Mouse (Mus musculus) kidney, postnatal 36 days (tissue): ENCODE data around the gene St6gal1.

Experiments
- DNase-seq, 2 experiments: peaks; one replicate each; pipeline ENCODE4 v3.0.0; 2021 to 2022; ENCODE audit warnings: mixed read lengths in 2 of 2

St6gal1 gene

GRCm38 (mm10) chr16:23253620-23254019 is 29.1 kb downstream of the St6gal1 start:
- no peak for DNase-seq

- no peak for DNase-seq
Measured at GRCm38 (mm10) chr16:23254062-23254461, 29.5 kb downstream of the St6gal1 start.

DNA sequence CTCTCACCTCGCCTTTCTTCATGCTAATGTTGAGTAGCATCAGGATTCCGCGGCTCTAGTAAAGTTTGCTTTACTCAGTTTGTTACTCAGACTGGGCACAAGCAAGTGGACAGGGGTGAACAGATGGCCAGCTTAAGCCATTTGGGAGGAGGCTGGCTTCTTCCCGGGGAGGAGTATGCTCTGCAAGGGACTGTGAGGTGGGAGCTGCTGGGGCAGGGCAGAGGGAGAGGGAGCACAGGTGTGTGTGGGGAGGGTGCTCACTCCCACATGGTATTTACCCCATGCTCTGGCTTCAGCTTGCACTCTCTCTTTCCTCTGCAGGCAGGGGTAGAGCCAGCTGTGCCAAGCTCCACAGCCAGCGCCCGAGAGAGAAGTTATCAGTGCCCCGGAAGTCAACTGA is 32.1 kb downstream of the St6gal1 start:
- DNase-seq: no peak

- DNase-seq: no peak
Measured at GRCm38 (mm10) chr16:23258429-23258822, 33.9 kb downstream of the St6gal1 start.

- peak in 1 of 2 experiments; percentile 29 for DNase-seq
Measured at GRCm38 (mm10) chr16:23258823-23259457, 34.4 kb downstream of the St6gal1 start.

GRCm38 (mm10) chr16:23259580-23259979 is 35.0 kb downstream of the St6gal1 start:
- no peak for DNase-seq

DNA sequence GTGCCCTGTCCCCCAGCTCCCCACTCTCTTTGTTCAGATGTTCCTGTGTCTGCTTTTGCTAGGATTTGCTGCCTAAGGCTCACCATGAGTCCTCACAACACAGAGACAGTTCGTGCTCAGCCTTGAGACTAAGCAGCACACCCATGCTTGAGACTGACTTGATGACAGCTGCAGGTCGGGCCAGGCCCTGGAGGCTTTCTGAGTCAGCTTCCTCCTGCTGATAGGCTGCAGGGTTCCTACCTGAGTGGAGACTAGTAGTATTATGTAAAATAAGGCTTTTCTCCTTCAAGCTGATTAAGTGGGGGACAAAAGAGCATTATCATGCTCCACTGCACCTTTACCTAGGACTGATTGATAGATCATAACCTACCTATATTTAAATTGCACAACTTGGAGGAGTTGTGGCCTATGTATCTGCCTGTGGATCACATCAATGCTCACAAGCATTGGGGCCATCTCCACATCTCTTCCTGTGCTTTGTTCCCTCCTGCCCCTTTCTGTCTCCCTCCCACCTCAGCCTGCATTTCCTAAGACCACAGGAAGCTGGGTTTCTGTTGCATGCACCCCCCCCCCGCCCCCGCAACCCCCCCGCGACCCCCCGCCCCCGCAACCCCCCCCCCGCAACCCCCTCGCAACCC is 37.7 kb downstream of the St6gal1 start:
- no peak for DNase-seq

- DNase-seq: no peak
Measured at GRCm38 (mm10) chr16:23262846-23263245, 38.3 kb downstream of the St6gal1 start.

GRCm38 (mm10) chr16:23264999-23265398 is 40.5 kb downstream of the St6gal1 start:
- DNase-seq: no peak

DNA sequence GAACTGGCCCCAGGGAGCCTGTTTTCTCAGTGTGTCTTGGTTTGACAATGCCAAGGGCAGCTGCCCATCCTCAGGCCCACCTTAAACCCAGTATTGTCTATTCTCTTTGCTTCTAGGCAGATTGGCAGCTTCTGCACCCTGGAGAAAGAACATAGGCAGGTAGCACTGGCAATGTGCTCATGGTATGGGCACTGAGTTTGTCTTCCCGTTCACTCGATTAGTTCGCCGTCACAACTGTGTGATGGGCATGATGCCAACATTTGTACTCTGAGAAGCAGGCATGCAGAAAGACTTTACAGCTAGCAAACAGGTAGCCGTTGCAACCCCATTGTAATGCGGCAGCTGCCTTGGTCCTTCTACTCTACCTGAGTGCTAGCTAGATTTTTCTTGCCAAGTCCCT is 40.9 kb downstream of the St6gal1 start:
- DNase-seq: no peak

GRCm38 (mm10) chr16:23266293-23266692 is 41.8 kb downstream of the St6gal1 start:
- DNase-seq: no peak

DNA sequence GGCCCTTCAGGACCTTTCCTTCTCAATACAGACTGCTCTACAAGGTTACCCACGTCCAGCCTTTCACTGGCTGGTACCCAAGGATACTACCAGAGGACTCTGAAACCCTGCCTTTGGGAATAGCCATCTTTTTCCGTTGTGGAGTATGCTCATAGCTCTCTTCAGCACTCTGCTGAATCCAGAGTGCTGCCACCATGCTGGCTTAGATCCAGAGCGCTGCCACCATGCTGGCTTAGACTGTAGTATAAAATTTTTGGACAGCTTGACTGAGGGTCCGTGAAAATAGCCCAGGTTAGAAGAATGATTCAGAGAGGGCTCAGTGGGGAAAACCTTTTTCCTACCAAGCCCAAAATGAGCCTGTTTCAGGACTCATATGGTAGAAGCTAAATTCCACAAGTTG is 42.4 kb downstream of the St6gal1 start:
- no peak for DNase-seq

DNA sequence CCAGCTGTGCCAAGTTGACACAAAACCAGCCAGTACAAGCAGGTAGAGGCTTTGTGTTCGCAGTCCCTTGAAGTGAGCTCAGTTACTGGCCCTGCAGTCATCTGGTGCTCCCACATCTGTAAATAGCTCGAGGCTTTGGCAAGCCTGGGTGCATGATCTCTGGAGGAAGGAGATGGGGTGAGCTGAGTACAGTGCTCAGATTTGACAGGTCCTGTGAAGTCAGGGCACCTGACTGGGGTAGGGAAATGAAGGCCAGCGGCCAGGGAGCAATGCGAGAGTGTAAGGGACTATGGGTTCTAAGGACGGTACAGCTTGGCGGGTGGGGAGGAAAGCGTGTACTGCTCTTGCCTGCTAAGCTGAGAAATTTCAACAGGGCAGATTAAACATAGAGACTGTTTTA is 43.7 kb downstream of the St6gal1 start:
- no peak for DNase-seq

GRCm38 (mm10) chr16:23269056-23269983 is 44.8 kb downstream of the St6gal1 start:
- peak in 1 of 2 experiments; percentile 24 for DNase-seq

- DNase-seq: peak in 1 of 2 experiments; percentile 23
Measured at GRCm38 (mm10) chr16:23269984-23270912, 45.7 kb downstream of the St6gal1 start.

GRCm38 (mm10) chr16:23270913-23271253 is 46.3 kb downstream of the St6gal1 start:
- DNase-seq: no peak

GRCm38 (mm10) chr16:23271746-23272520 is 47.4 kb downstream of the St6gal1 start:
- DNase-seq: peak; percentile 18 to 23

DNA sequence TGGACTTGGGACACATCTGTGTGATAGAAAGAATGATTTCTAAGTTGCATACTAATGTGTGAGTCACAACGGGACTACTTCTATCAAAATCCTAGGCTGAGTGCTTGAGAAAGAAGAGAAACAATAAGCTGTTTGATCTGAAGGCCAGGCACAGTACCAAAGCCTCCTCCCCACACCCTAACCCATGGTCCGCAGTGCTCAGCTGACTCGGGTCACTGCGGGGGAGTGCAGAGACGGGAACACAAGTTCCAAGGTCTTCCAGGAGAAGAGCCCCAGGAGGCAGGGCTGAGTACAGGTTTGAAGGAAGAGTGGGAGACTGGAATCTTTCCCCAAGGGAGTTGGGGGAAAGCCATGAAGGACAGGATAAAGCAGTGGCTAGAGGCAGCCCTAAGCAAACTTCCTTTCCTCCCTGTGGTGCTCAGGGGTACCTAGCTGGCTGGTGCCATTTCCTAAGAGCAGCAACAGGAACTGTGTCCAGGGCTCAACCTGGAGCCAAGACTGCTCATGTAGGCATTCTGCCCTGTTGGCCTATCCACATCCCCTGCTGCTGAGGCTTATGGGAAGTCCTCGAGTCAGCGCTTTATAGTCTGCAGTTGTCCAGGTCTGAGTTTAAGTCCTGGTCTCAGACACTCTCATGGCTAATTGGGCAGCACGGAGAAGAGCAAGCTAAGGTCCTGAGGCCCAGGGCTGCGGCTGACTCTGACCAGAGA is 48.1 kb downstream of the St6gal1 start:
- DNase-seq: no peak

GRCm38 (mm10) chr16:23274005-23274404 is 49.5 kb downstream of the St6gal1 start:
- no peak for DNase-seq

- no peak for DNase-seq
Measured at GRCm38 (mm10) chr16:23274606-23275310, 50.2 kb downstream of the St6gal1 start.
